Comparison of ENCODE assay signal across 23 mouse cellular contexts in genomic region chr6:85150386-85150785, GRCm38 (mm10). TPM values are rescaled to one million over a fixed set of nuclear protein-coding genes. Genes with fewer than 3 reads are reported as not detected.
DNase-seq lines count a peak whose midpoint lies in the region; TF ChIP-seq lines count a peak whose summit lies in the region.
"Had no signal": no experiment of that assay in that cellular context is flagged by ENCODE, and none has a peak within 500 bp of the region (broad histone marks: within the 10 kb centered on the region; RNA-seq: fewer than 3 reads in every experiment).

No protein-coding gene starts in this region.

- H3K79me2 ChIP-seq in heart, adult 2 months (replicated peaks; ENCODE audit: control insufficient read depth, insufficient read depth, low read length) = no peaks in the 10 kb centered on the region

- H3K27ac ChIP-seq in heart, adult 2 months = no peak overlapping the region
- H3K27ac ChIP-seq: embryonic facial prominence, embryonic 12.5 days; gastrocnemius, adult 2 months; heart, embryonic 13.5 days had no signal

- no peaks in the 10 kb centered on the region for H3K27me3 ChIP-seq in heart, adult 2 months (ENCODE audit: control insufficient read depth, insufficient read depth, low read length)

- H3K36me3 ChIP-seq in heart, adult 2 months (ENCODE audit: control insufficient read depth, insufficient read depth, low read length) = no peaks in the 10 kb centered on the region
- H3K36me3 ChIP-seq: embryonic facial prominence, embryonic 12.5 days; heart, embryonic 13.5 days had no signal

- WGBS in heart, adult 2 months = 75% methylated on average over 3 of the region's 3 CpGs

- peak; percentile 35 for DNase-seq in cerebellum, adult 11 months
- DNase-seq in cerebellum, adult 18-20 months = peak; percentile 46 to 65
- peak; percentile 63 for DNase-seq in cerebellum, adult 9-11 months
- peak; percentile 35 to 52 for DNase-seq in cerebellum, postnatal 36 days
- DNase-seq in heart, adult 2 months = no peak
- no peak for DNase-seq in testis, postnatal 10 days (ENCODE audit: low spot score)
- DNase-seq in T-cell, adult 2 months (ENCODE audit: low spot score) = no peak
- DNase-seq: adrenal gland, adult 8-10 months; adrenal gland, postnatal 36 days; forebrain, postnatal 0 days; gastrocnemius, adult 2 months; gastrocnemius, postnatal 25 days; heart, postnatal 36 days; kidney, adult 11 months; kidney, adult 9 months had no signal

- TF ChIP-seq EP300 in heart, adult 2 months (IDR thresholded peaks at IDR 0.05; ENCODE audit: insufficient read depth, low read depth, low read length) = no peak

- H3K4me3 ChIP-seq in heart, adult 2 months = no peak overlapping the region
- H3K4me3 ChIP-seq: embryonic facial prominence, embryonic 12.5 days; gastrocnemius, adult 2 months; heart, embryonic 13.5 days had no signal

- no peak for TF ChIP-seq CTCF in heart, adult 2 months (IDR thresholded peaks at IDR 0.05)

- no peak for TF ChIP-seq POLR2A in heart, adult 2 months (IDR thresholded peaks at IDR 0.05; ENCODE audit: insufficient read depth, low read depth, low read length)

- H3K4me1 ChIP-seq in heart, adult 2 months (ENCODE audit: control insufficient read depth, insufficient read depth, low read length) = no peaks in the 10 kb centered on the region

- intact Hi-C loops in heart, adult 2 months (cut with DNase I) = no loop called here

- no peak overlapping the region for H3K9ac ChIP-seq in heart, adult 2 months (ENCODE audit: low read depth, low read length)
- H3K9ac ChIP-seq: embryonic facial prominence, embryonic 12.5 days; forebrain, postnatal 0 days; heart, embryonic 13.5 days had no signal

RNA-seq across cellular contexts. Expression of gene Spr, which starts 12.8 kb away (rescaled TPM):
- total RNA-seq in heart, adult 2 months (2021) = 10 to 100 TPM; 85.9 to 92.3 TPM
- polyA plus RNA-seq in heart, adult 2 months (2012; rRNA removed) = 33.2 and 34.7 TPM in 2 replicates

RNA-seq across cellular contexts. Expression of gene Emx1, which starts 36.9 kb away (rescaled TPM):
- not detected for total RNA-seq in heart, adult 2 months (2021)
- polyA plus RNA-seq in heart, adult 2 months (2012; rRNA removed) = not detected in 2 replicates
- total RNA-seq: adrenal gland, adult 8-10 months; adrenal gland, postnatal 36 days; ES-E14; gastrocnemius, adult 2 months; gastrocnemius, postnatal 25 days; granulocyte monocyte progenitor cell, adult 5-6 weeks; heart, postnatal 36 days had no signal
- polyA plus RNA-seq: heart, embryonic 13.5 days; heart, postnatal 0 days; hindbrain, embryonic 11.5 days; hindbrain, embryonic 16.5 days; inflammation-experienced regulatory T-cells, adult 6 months had no signal

Comparison
In these comparisons a context has a peak if more than half of its experiments do, and no peak if none do; other contexts are left out.
1. DNase-seq: peak in cerebellum, adult 11 months (single experiment), cerebellum, adult 18-20 months (2 of 2), cerebellum, adult 9-11 months (single experiment) and cerebellum, postnatal 36 days (2 of 2); none in heart, adult 2 months (0 of 2), testis, postnatal 10 days (single experiment) and T-cell, adult 2 months (single experiment).